Mouse (Mus musculus) liver, embryonic 14.5 days (tissue): ENCODE data around the gene Rsad1. TPM values are rescaled to one million over a fixed set of nuclear protein-coding genes. Genes with fewer than 3 reads are reported as not detected.

Experiments
- ATAC-seq: fragments of 200-750 bp; cut with Nextera tagmentation; 2 replicates; pipeline ENCODE4 v1.8.0; 2017; ENCODE audit warnings: moderate number of reproducible peaks, mild to moderate bottlenecking, moderate library complexity; ENCODE audit not compliant: insufficient read depth
- DNase-seq, 3 experiments: peaks; one replicate each; pipeline ENCODE4 v3.0.0-alpha.2; 2012 to 2013; ENCODE audit warnings: low read depth in 3 of 3, low spot score in 3 of 3
- H3K27ac ChIP-seq: fragments of 300-500 bp; sonication (generic); 2 replicates; pipeline ENCODE4 v1.5.1; 2014; ENCODE audit warnings: moderate library complexity, mild to moderate bottlenecking, control low read depth, inconsistent platforms
- H3K27me3 ChIP-seq: fragments of 300-500 bp; sonication (generic); 2 replicates; pipeline ENCODE4 v1.6.1; 2014; ENCODE audit warnings: mild to moderate bottlenecking, low read length, moderate library complexity; ENCODE audit not compliant: control insufficient read depth, insufficient read depth
- H3K36me3 ChIP-seq: fragments of 300-500 bp; sonication (generic); replicated peaks from 2 replicates; pipeline ENCODE4 v1.6.1; 2014; ENCODE audit warnings: low read depth; ENCODE audit not compliant: control insufficient read depth, insufficient read depth
- H3K4me1 ChIP-seq, 2 experiments: fragments of 200-500 bp in 1 of 2; fragments of 300-500 bp in 1 of 2; sonication (generic) in 1 of 2; replicated peaks; 2 replicates each; pipeline ENCODE4 v1.6.1; 2012 to 2014; ENCODE audit warnings: antibody characterized with exemption in 1 of 2, inconsistent platforms in 1 of 2, low read length in 1 of 2; ENCODE audit not compliant: control insufficient read depth in 2 of 2, insufficient read depth in 2 of 2
- H3K4me2 ChIP-seq: fragments of 300-500 bp; sonication (generic); 2 replicates; pipeline ENCODE4 v1.6.1; 2014; ENCODE audit warnings: low read depth, mild to moderate bottlenecking, control low read depth, moderate library complexity
- H3K4me3 ChIP-seq, 2 experiments: fragments of 200-500 bp in 1 of 2; fragments of 300-500 bp in 1 of 2; sonication (generic) in 1 of 2; 2 replicates each; pipeline ENCODE4 v1.5.1; 2012 to 2014; ENCODE audit warnings: low read depth in 2 of 2, low read length in 2 of 2, mild to moderate bottlenecking in 2 of 2, control low read depth in 1 of 2, inconsistent platforms in 1 of 2, moderate library complexity in 1 of 2; ENCODE audit not compliant: insufficient read depth in 1 of 2
- H3K9ac ChIP-seq: fragments of 300-500 bp; sonication (generic); replicated peaks from 2 replicates; pipeline ENCODE4 v1.6.1; 2014; ENCODE audit warnings: mild to moderate bottlenecking, control low read depth, moderate library complexity
- H3K9me3 ChIP-seq: fragments of 300-500 bp; sonication (generic); 2 replicates; pipeline ENCODE4 v1.6.1; 2016; ENCODE audit warnings: low read length, mixed read lengths; ENCODE audit not compliant: control insufficient read depth
- CTCF ChIP-seq: IDR thresholded peaks from 2 replicates; pipeline ENCODE4 v1.5.1; 2016; ENCODE audit warnings: antibody characterized with exemption, low read depth, control low read depth
- EP300 ChIP-seq: IDR thresholded peaks from 2 replicates; pipeline ENCODE4 v1.6.1; 2016; ENCODE audit warnings: antibody characterized with exemption, low read depth
- WGBS: fragments of 180-500 bp; shearing (Covaris S2); extraction: QIAGEN DNeasy Blood & Tissue Kit; methylation state at CpG from one replicate; pipeline ENCODE4 v1.1.7; 2014; ENCODE audit not compliant: insufficient replicate concordance; 5-methylcytosine and 5-hydroxymethylcytosine counted together
- polyA plus RNA-seq, 2 experiments: library from polyadenylated mRNA; depleted of rRNA in 1 of 2; stranded (reverse) in 1 of 2; unstranded in 1 of 2; fragments of >200 nt; fragmentation: Nextera tagmentation in 1 of 2; extraction: Ambion mirVana in 1 of 2; gene quantifications; 2 replicates each; pipeline versions ENCODE4 v1.2.1 to v1.2.3; 2012 to 2014

The Rsad1 gene
- polyA plus RNA-seq, 2 experiments: 0.51 to 1.4 TPM

DNA sequence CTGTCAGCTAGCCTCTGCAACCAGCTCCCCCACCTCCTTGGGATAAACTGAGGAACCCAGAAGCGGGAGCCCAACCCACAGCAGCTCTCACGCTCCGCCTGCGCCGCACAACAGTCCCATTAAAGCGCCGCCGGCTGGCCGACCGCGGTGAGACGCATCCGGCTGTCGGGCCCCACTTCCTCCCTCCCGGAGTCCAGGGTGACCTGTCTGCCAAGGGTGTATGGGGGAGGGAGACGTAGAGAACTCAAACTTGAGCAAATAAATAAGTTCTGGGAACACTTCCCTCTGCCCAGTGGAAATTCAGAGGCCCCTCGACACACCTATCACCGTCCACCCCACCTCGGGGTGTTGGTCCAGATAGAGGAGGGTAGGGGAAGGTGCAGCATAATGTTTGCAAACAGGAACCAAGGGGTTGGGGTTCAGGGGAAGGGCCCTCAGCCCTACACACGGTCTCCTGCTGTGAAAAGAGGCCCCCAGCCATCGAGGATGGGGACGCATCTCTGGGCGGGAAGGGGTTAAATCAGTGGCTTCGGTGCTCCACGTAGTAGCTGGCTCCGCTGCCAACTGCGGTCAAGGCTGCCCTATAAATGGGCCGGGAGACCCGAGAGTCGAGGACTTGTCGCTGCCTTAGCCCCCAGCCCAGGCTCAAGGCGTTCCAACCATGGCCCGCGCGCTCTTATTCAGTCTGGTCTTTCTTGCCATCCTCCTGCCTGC, 15.5 kb upstream of the Rsad1 start, which contains the start of gene Chad:
TSS of gene Chad (plus strand) at position 611 of the 714 bp plus-strand sequence.
- DNase-seq (no peak), ATAC-seq (no peak)
- WGBS: 5% methylated on average over 35 of the region's 35 CpGs
- peak within 1 kb of the TSS; percentile 44 for H3K4me2 ChIP-seq
- no peaks in the 10 kb centered on the region for H3K4me1 ChIP-seq
- H3K9me3 ChIP-seq: no peaks in the 10 kb centered on the region
- H3K9ac ChIP-seq: no peak within 1 kb of the TSS
- no peaks in the 10 kb centered on the region for H3K36me3 ChIP-seq
- no peak within 1 kb of the TSS for H3K27ac ChIP-seq
- peak within 1 kb of the TSS in 1 of 2 experiments; percentile 5; a peak in 1 of 4 replicates for H3K4me3 ChIP-seq
- TF ChIP-seq CTCF (no peak), EP300 (no peak)
- H3K27me3 ChIP-seq: peaks cover 12% of the 10 kb centered on the region

DNA sequence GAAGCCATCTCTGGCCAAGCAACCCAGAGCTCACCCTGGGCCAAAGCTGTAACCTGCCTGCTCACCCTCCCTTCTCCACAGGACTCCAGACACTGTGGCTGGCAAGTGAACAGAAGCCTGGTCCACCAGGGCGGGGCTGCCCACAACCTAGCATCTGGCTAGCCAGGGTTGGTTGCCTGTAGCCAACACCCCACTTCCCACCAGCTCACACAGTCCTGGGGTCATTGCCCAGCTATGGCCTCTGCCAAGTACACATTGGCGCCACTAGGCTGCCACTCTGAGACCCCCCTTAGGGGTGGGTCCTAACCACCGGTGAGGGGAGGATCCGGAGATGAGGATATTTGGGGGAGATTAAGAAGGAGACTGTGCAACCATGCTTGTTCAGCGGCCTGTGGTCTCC, 14.8 kb upstream of the Rsad1 start:
- no peaks in the 10 kb centered on the region for H3K4me1 ChIP-seq
- no peaks in the 10 kb centered on the region for H3K36me3 ChIP-seq
- no peak overlapping the region for H3K9ac ChIP-seq
- no peak overlapping the region for H3K27ac ChIP-seq
- peak overlapping the region; percentile 44 for H3K4me2 ChIP-seq
- H3K9me3 ChIP-seq: no peaks in the 10 kb centered on the region
- TF ChIP-seq CTCF (no peak), EP300 (no peak)
- no peak for DNase-seq
- peaks cover 12% of the 10 kb centered on the region for H3K27me3 ChIP-seq
- H3K4me3 ChIP-seq: no peak overlapping the region; a peak in 1 of 4 replicates
- ATAC-seq: no peak
- WGBS: 27% methylated on average over 5 of the region's 5 CpGs

- ATAC-seq (no peak), DNase-seq (no peak)
- Histone ChIP-seq H3K9ac (no peak overlapping the region), H3K4me3 (no peak overlapping the region), H3K27me3 (peaks cover 12% of the 10 kb centered on the region), H3K9me3 (no peaks in the 10 kb centered on the region), H3K4me1 (no peaks in the 10 kb centered on the region), H3K27ac (no peak overlapping the region), H3K4me2 (no peak overlapping the region), H3K36me3 (no peaks in the 10 kb centered on the region)
- TF ChIP-seq CTCF (no peak), EP300 (no peak)
- WGBS: 79% methylated on average over 5 of the region's 5 CpGs
Measured at GRCm38 (mm10) chr11:94563383-94563782, 14.3 kb upstream of the Rsad1 start.

GRCm38 (mm10) chr11:94558226-94558625, 9.2 kb upstream of the Rsad1 start:
- WGBS: 49% methylated on average over 3 of the region's 3 CpGs
- Histone ChIP-seq H3K9me3 (no peaks in the 10 kb centered on the region), H3K36me3 (no peaks in the 10 kb centered on the region), H3K4me1 (no peaks in the 10 kb centered on the region), H3K27me3 (no peaks in the 10 kb centered on the region), H3K4me3 (no peak overlapping the region), H3K9ac (no peak overlapping the region), H3K4me2 (no peak overlapping the region), H3K27ac (no peak overlapping the region)
- DNase-seq (no peak), ATAC-seq (no peak)
- no peak for TF ChIP-seq CTCF
- no peak for TF ChIP-seq EP300

- peaks cover 0 to 4% of the 10 kb centered on the region in 2 experiments; a peak in 2 of 4 replicates for H3K4me1 ChIP-seq
- DNase-seq: no peak
- H3K9me3 ChIP-seq: no peaks in the 10 kb centered on the region
- TF ChIP-seq EP300 (no peak), CTCF (no peak)
- H3K27me3 ChIP-seq: no peaks in the 10 kb centered on the region
- ATAC-seq: no peak
- 49% methylated on average over 5 of the region's 5 CpGs for WGBS
- H3K27ac ChIP-seq: no peak overlapping the region
- no peak overlapping the region for H3K9ac ChIP-seq
- H3K4me2 ChIP-seq: no peak overlapping the region
- H3K4me3 ChIP-seq: no peak overlapping the region
- no peaks in the 10 kb centered on the region for H3K36me3 ChIP-seq
Measured at GRCm38 (mm10) chr11:94550442-94550744, 1.3 kb upstream of the Rsad1 start.
